Mouse (Mus musculus): ENCODE data around the gene Pld1.

Pld1 gene

GRCm38 (mm10) chr3:28047599-28047998, 109.1 kb downstream of the Pld1 start:
- no peak for DNase-seq (ENCODE audit: low spot score in 2 of 2)

DNA sequence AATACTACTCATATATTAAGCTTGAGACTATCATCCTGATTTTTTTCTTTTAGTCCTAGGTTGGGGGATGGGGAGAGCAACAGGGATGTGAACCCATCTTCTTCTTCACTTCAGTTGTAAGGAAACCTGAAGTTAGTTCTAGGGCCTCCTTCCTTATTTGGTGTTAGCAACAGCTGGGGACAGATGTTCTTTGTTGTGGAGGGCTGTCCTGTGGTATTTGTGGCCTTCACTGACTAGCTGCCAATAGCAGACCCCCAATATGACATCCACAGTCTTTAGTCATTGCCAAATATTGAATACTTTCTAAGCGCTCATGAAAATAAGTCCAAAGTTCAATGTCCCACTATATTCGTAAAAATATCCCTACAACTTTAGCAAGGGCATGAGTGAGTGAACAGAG, 111.0 kb downstream of the Pld1 start:
- DNase-seq (ENCODE audit: low spot score in 2 of 2): no peak

DNA sequence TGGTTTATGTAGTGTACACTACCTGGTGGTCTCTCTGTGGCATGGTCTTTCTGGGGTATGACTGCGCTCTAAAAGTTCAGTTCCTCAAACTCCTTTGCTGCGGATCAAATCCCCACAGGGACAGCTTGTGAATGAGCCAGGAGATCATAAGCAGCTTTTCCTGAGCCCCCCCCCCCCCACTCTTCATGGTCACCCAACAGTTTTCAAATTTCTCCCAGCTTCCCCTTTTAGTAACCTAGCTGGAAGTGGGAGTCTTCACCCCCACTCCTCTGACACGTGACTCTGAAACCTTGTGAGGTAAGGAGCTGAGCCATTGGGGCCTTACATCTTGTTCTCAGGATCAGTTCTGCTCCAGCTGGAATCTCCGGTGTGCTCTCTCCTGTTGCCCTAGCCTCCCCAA, 114.6 kb downstream of the Pld1 start:
- no peak for DNase-seq (ENCODE audit: low spot score in 2 of 2)

- no peak for DNase-seq (ENCODE audit: low spot score in 2 of 2)
These were observed 122.2 kb downstream of the Pld1 start for GRCm38 (mm10) chr3:28060713-28061112.

DNA sequence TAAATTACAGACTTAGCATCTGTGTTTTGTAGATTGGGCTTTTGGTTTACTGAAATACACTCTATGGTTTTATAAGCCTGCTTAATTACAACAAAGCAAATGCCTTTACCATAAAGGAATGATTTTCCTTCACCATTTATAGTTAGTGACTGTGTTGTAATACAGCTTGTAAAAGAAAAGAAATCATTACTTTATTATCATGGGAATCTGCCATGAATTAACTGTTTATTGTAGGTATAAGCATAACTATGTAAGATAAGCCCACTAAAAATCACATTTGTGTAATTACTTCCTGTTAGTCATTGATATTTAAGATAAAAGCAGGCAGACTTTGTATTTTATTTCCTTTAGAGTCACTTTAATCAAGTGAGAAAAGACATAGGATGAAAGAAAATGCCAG, 122.7 kb downstream of the Pld1 start:
- no peak for DNase-seq (ENCODE audit: low spot score in 2 of 2)

GRCm38 (mm10) chr3:28079211-28079610, 140.7 kb downstream of the Pld1 start:
- DNase-seq (ENCODE audit: low spot score in 2 of 2): no peak

DNA sequence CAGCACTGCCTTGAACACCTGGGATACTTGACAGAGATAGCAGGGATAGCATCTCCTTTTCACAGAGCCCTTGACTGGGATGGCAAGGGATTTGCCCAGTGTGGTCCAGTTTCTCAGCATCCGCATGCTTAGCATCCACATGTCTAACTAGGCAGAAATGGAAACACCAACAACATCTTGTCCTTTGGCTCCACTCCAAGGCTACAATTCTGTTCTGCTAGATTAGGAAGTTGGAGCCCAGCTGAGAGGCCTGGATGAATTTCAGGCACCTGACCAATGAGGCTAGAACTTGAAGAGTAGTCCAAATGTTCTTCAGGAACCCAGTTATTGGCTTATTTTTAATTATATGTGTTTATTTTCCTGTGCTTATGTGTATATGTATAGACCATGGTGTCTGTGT, 141.6 kb downstream of the Pld1 start:
- DNase-seq (ENCODE audit: low spot score in 2 of 2): peak; percentile 56 to 62

- no peak for DNase-seq (ENCODE audit: low spot score in 2 of 2)
These were observed 142.5 kb downstream of the Pld1 start for GRCm38 (mm10) chr3:28081012-28081411.

DNA sequence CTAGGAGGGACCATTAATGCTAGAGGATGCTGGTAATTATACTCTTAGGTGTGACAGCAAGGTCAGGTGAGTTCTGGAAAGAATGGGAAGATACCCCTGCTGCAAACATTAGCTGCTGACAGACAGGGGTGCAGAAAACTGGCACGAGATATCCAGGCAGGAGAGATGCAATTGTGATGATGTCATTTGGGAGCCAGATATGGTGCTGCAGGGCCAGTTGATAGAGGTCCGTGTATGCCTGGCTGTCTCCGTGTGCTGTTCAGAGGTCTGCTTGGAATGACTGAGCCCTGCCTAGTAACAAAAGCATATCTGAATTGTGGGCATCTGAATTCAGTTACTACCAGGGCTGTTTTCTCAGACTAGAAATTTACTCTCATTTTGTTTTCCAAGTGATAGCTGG, 144.7 kb downstream of the Pld1 start:
- DNase-seq (ENCODE audit: low spot score in 2 of 2): no peak

DNA sequence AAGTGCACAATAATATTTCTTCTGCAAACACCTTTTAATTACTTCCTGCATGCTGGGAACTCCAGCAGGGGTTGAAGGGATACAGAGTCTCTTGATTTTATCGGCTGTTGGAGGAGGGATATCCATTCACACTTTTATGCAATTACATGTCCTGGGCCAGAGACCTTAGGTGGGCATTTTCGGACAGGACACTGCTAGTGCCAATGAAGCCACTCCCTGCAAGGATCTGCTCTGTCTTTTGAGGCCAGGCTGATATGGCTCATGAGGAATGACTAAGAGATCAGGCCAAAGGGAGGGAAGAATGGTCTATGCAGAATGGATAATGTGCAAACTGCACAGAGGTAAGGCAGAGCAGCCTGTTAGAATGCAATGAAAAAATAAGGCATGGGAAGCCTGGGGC, 145.8 kb downstream of the Pld1 start:
- no peak for DNase-seq (ENCODE audit: low spot score in 2 of 2)

GRCm38 (mm10) chr3:28091296-28091695, 152.8 kb downstream of the Pld1 start:
- DNase-seq (ENCODE audit: low spot score in 2 of 2): no peak

- no peak for DNase-seq (ENCODE audit: low spot score in 2 of 2)
These were observed 153.2 kb downstream of the Pld1 start for GRCm38 (mm10) chr3:28091741-28092140.

DNA sequence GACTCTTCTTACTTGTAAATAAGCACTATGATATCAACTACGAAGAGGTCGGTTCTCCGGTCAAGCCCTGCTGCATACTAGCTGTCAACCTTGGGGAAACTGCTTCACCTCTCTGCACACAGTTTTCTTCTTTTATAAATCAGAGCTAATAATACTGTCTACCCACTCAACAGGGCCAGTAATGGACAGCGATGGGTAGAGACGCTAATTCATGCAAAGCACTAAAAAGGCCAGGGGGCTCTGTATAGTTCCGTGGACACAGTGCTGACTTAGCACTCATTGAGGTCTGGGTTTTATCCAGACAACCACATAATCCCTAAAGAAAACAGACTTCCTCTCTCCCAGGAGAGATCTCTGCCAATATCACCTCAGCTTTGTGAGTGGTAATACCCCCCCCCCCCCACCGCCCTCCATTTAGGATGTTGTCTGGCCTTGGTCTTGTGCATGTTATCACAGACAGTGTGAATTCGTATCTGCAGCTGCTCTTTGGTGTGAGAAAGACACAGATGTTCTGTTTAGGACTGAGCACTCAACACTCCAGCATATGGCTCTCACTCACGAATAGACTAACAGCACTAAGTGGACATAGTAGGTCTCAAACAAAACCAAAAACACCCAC, 155.3 kb downstream of the Pld1 start:
- no peak for DNase-seq (ENCODE audit: low spot score in 2 of 2)

DNA sequence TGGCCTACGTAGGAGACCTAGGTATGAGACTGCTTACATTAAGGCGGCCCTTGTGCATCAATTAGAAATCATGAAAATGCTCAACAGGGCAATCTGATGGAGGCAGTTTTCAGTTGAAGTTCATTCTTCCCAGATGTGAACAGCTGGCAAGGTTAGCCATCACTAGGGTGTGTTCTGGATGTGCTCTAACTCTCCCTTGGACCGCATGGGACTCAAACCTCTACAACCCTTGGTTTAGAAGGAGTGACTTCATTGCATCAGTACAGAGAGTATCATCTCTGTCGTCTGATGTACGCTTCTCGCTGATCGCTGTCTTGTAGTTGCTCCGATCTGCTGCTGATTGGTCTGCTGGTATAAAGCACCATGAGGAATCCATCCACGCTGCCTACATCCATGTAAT, 157.0 kb downstream of the Pld1 start:
- DNase-seq (ENCODE audit: low spot score in 2 of 2): no peak

DNA sequence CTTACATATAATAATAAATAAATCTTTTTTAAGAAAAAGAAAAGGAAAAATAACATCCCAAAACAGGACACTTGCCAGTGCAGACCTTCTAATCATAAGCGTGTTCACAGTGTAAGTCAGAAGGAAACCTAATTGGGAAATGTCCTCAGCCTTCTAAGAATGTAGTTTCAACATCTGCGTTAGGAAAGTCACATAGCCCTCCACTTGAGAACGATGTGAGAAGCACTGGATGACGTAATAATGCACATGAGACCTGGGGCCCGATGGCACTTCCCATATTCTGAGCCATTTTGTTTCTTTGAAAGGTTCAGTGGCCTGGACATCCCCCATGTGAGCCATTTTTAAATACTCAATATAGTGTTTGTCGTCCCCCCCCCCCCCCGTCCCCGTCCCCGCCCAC, 160.7 kb downstream of the Pld1 start:
- DNase-seq (ENCODE audit: low spot score in 2 of 2): no peak

DNA sequence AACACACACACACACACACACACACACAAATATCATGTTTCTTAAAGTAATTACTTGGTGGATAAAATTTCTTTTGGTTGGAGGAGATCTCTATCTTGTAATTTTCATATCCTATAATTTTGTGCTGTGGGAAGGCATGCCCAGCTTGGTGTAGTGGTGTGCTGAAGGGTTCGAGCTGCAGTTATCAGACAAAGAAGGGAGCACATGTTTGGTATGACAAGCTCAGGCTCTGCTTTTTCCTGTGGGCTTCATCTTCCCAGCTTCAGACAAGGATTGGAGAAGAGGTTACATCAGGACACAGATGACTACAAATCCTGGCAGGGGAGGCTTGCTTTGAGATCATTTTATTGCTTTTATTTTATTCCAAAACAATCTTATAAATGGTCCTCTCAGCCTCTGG, 166.5 kb downstream of the Pld1 start:
- DNase-seq (ENCODE audit: low spot score in 2 of 2): peak; percentile 32 to 36

DNA sequence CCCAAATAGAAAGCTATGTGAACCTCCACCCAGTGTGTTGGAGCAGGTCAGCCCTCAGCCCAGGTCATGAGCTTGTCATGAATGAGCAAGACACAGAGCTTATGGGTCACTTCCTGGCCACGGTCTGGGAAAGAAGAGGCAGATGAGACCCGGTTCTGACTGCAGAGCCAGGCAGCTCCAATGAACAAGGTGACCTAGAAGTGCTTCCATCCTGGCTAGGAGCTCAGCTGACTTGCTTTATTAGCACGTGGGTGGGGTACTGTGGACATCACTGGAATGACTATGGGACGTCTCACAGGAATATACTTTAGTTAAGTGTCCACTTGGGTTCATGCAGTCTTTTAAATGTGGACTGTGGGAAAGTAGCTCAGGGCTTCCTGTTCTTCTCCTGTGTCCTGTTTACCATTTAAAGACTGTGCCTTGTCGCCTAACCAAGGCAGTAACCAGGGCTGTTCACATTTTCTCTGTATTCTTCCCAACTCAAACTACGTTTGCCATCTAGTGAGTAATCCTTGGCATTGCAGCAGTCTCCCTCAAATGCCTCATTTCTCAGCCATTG, 169.0 kb downstream of the Pld1 start:
- peak; percentile 57 to 62 for DNase-seq (ENCODE audit: low spot score in 2 of 2)

GRCm38 (mm10) chr3:28111516-28111915, 173.0 kb downstream of the Pld1 start:
- DNase-seq (ENCODE audit: low spot score in 2 of 2): peak; percentile 59 to 71

GRCm38 (mm10) chr3:28113881-28114280, 175.4 kb downstream of the Pld1 start:
- DNase-seq (ENCODE audit: low spot score in 2 of 2): no peak

GRCm38 (mm10) chr3:28141716-28142115, 203.2 kb downstream of the Pld1 start:
- DNase-seq (ENCODE audit: low spot score in 2 of 2): peak; percentile 58 to 70

DNA sequence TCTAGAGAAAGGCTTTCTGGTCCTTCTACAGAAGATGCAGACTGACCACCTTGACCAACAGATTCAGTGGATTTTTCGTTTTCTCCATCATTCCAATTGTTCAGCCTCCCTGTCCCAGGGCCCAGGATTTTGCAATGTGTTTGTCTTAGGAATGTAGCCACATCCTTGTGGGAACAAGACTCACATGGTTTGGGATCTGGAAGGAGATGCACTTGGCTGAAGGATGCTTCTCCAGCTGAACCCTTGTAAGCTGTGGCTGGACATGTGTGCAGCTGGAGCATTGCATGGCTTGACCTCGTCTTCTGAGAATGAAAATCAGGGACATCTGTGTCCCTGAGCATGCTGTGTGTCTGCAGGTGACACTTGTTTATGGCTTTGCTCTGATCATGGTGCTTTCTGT, 203.6 kb downstream of the Pld1 start:
- DNase-seq (ENCODE audit: low spot score in 2 of 2): peak; percentile 79

DNA sequence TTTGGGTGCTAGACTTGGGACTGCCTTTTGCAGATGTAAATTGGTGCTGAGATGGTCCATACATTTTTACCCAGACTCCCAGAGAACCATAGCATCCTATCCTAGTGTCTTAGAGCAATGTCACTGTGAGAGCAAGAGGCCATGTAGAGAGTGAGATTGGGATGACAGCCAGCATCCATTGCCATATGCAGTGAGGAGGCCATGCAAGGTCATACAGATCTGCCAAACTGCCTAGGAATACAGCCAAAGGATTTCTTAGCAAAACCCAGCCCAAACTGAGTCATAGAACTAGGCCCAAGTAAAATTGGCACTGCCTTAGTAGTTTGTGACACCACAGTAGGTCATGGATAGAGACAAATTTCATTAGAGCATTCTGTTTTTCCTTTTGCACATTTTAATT, 206.2 kb downstream of the Pld1 start:
- DNase-seq (ENCODE audit: low spot score in 2 of 2): peak; percentile 63 to 81

GRCm38 (mm10) chr3:28145461-28145860, 207.0 kb downstream of the Pld1 start:
- DNase-seq (ENCODE audit: low spot score in 2 of 2): no peak

DNA sequence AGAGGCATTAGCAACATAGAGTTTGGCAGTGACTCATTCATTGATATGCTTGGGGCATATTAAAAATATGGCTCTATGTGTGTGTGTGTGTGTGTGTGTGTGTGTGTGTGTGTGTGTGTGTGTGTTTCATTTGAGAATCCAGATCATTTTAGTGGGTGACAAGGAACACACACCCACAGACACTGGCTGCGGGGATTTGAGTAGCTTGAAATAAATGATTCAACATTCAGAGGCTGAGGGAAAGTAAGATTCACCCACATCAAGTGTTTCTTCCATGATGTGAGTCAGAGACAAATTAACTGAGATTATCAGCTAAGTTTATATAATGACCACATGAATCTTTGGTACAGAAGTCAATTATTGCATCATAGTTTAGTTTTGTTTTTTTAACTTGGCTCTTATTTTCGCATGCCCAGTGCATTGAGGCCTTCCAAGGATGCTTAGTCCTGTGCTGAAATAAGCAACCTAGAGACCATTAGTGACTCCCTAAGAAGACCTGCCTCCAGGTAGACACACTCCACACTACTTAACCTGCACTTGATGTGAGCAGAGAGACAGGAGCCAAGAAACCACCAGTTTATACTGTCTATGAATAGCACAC, 211.3 kb downstream of the Pld1 start:
- DNase-seq (ENCODE audit: low spot score in 2 of 2): no peak
